Mouse (Mus musculus) megakaryocyte, embryonic 14.5 days (primary cell): ENCODE results near the gene Odc1.

Source experiments
- FLI1 ChIP-seq: IDR thresholded peaks from 2 replicates; pipeline ENCODE4 v1.6.1; 2012; ENCODE audit warnings: low read length, inconsistent platforms, mixed read lengths
- GATA1 ChIP-seq: IDR thresholded peaks from 3 replicates; pipeline ENCODE4 v1.6.1; 2012; ENCODE audit warnings: mixed read lengths, low read length, inconsistent platforms, borderline replicate concordance

GRCm38 (mm10) chr12:17536222-17536621 is 8.4 kb upstream of the Odc1 start:
- TF ChIP-seq GATA1 (no peak), FLI1 (no peak)
